Mouse (Mus musculus) layer of hippocampus, adult 18-20 months (tissue): Measurements from ENCODE around the gene Loxl1. TPM values are rescaled to one million over a fixed set of nuclear protein-coding genes. Genes with fewer than 3 reads are reported as not detected.
A peak's percentile ranks its signal among the peaks of the same experiment; 100 is the strongest.
"Not testable (repeated sequence)": the region's sequence is repeated elsewhere in the genome, so short reads cannot be mapped to it uniquely, and the experiment has no call there.

ENCODE experiments used
- DNase-seq, 2 experiments: peaks; one replicate each; pipeline ENCODE4 v3.0.0; 2022; ENCODE audit warnings: low spot score in 2 of 2
- total RNA-seq, 2 experiments: library from RNA; stranded (reverse); gene quantifications; 2 replicates each; pipeline ENCODE4 v1.2.3; 2021

The Loxl1 gene
- total RNA-seq, 2 experiments from 2014 or later = 2.5 to 3.2 TPM

GRCm38 (mm10) chr9:58253033-58253804, 59.8 kb downstream of the Loxl1 start, which contains the start of gene Stoml1:
Gene Stoml1 (plus strand): TSS chr9:58253164.
- DNase-seq = peak; percentile 88 to 94

DNA sequence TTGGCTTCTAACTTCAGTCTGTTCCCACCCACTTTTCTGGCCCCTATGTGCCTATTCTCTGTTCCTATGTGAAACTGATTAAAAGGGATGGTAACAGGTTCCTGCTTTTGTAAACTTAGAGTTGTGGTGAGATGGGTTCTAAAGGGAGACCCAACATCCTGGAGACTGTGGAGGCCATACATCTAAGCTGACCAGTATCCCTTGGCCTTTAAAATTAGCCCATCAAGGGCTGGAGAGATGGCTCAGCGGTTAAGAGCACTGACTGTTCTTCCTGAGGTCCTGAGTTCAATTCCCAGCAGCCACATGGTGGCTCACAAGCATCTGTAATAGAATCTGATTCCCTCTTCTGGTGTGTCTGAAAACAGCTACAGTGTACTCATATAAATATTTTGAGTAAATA, 62.3 kb downstream of the Loxl1 start:
- DNase-seq = not testable (repeated sequence)

DNA sequence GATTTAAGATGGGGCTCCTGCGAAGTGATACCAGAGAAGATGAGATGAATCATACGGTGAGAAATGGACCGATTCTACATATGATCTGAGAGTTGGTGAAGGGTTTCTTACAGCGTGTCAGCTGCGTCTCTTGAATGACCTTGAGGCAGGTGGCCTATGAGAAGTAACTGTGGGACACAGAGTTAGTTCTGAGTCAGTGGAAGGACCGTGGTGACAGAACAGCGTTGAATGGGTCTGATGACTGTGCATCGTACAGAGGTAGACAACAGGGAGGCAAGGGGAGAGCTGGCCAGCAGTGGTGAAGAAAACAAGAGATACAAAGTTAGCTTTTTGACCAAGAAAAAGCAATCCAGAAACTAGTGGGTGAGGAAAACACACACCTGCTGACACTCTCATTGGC, 62.7 kb downstream of the Loxl1 start:
- no peak for DNase-seq

GRCm38 (mm10) chr9:58249592-58250192, 63.3 kb downstream of the Loxl1 start, which contains the start of gene Pml:
Gene Pml (minus strand): TSS chr9:58249786.
- DNase-seq = peak; percentile 43 to 67

- no peak for DNase-seq
Observed at GRCm38 (mm10) chr9:58248746-58249413, 64.1 kb downstream of the Loxl1 start.

GRCm38 (mm10) chr9:58247064-58247759, 65.8 kb downstream of the Loxl1 start:
- peak; percentile 69 to 87 for DNase-seq

GRCm38 (mm10) chr9:58246083-58246591, 66.8 kb downstream of the Loxl1 start:
- no peak for DNase-seq

DNA sequence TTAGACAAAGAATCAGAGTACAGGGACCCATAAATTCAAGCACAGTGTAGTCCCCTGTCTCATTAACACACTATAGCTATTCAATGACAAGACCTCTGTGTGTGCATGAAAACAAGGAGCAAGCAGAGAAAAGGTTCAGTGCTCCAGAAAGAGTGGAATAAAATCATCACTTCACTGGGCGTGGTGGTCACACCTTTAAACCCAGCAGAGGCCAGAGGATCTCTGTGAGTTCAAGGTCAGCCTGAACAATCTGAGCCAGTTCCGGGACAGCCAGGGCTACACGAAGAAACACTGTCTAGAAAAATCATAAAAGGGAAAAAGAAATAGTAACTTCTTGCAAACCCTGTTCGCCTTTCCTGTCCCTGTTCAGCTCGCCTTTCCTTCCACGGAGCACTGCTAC, 69.3 kb downstream of the Loxl1 start:
- DNase-seq = no peak

DNA sequence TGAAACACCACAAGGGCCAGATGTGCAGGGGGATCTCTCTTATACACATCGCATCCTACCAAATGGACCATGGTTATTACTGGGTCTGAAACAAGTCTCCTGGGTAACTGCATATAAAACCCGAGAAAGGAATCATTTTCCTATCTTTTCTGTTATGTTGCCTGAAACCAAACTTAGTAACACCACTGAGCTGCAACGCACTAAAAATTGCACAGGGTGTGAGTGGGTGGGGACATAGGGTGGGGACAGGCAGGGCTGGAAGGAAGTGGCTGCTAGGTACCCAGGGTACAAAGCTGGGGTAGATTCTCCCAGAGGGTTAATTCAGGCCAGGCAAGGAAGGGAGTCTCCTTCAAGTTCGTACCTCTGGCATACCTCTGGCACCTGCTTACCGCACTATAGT, 70.3 kb downstream of the Loxl1 start:
- DNase-seq = no peak

- DNase-seq = no peak
Observed at GRCm38 (mm10) chr9:58241780-58242485, 71.1 kb downstream of the Loxl1 start.

Other genes with a start within 250 kb of the Loxl1 start
- 10 to 100 TPM; 18.2 to 18.4 TPM for gene Stra6, start 249.4 kb downstream of the Loxl1 start, total RNA-seq
- gene Ccdc33, start 194.4 kb downstream of the Loxl1 start, total RNA-seq = under 1 TPM; 0.91 to 0.94 TPM
- gene Islr, start 108.9 kb downstream of the Loxl1 start, total RNA-seq = 10 to 100 TPM; 10.1 to 15.5 TPM
- 100 to 1,000 TPM; 113 to 122 TPM for gene Islr2, start 108.9 kb downstream of the Loxl1 start, total RNA-seq
- 10 to 100 TPM; 13.2 to 15.8 TPM for gene Pml, start 63.4 kb downstream of the Loxl1 start, total RNA-seq
- gene Stoml1, start 60.0 kb downstream of the Loxl1 start, total RNA-seq = 10 to 100 TPM; 77.5 to 80.3 TPM
- gene Tbc1d21, start 57.3 kb upstream of the Loxl1 start, total RNA-seq = not detected
- 100 to 1,000 TPM; 255 to 268 TPM for gene Insyn1, start 175.4 kb upstream of the Loxl1 start, total RNA-seq
- gene Cd276, start 242.3 kb upstream of the Loxl1 start, total RNA-seq = 1 to 10 TPM; 5.8 to 6.0 TPM